Mouse (Mus musculus) CD4-positive naive resting alpha-beta T cell, adult 76 days (primary cell): Measurements from ENCODE around the gene Rhox2g. TPM values are rescaled to one million over a fixed set of nuclear protein-coding genes. Genes with fewer than 3 reads are reported as not detected.

Experiments
- total RNA-seq: library from RNA; stranded (reverse); gene quantifications from one replicate; pipeline ENCODE4 v1.2.4, GENCODE M21; 2023

Gene Rhox2g
- not detected for total RNA-seq

DNA sequence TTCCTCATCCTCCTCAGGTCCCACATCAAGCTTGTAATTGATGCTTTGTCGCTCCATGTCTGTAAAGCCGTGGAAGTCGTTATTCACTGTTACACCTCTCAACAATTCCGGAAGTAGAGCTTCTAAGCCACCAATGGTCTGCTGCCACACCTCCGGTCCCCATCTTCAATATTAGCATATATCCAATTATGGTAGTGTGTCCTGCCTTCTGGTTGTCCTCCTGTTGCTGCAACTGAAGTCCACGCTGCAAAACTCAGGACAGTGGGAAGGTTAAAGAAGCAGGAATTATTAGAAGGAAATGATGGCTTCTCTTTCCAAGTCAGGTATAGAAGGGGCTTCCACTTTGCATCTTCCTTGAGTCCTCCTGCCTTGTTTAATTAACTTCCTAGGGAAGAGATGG, at the start of gene Rhox2g:
Gene Rhox2g, minus strand, starts transcription at position 101 of the 400 bp plus-strand sequence.

GRCm38 (mm10) chrX:37673177-37673576, 29.9 kb upstream of the Rhox2g start, which contains the start of gene Rhox2h:
Rhox2h (minus strand) TSS chrX:37673277.

DNA sequence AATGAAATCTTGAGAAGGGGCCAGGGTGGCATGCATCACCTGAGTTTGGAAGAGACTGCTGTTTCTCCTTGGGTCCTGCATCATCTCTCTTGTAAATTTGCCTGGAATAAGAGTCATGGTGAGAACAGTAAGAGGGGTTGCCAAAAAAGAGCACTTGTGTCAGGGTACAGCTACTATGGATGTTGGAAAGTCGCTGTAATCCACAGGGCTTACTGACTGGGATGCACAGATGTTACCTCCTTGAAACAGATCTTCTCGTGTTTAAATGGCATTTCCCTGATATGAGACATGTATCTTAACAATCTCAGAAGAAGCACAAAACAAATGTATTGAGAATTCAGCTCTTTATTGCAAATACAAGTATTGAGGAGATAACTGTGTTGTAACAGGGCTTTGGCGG, 25.4 kb upstream of the Rhox2g start, which contains the start of gene Rhox3h:
Gene Rhox3h, minus strand, starts transcription at position 101 of the 400 bp plus-strand sequence.

DNA sequence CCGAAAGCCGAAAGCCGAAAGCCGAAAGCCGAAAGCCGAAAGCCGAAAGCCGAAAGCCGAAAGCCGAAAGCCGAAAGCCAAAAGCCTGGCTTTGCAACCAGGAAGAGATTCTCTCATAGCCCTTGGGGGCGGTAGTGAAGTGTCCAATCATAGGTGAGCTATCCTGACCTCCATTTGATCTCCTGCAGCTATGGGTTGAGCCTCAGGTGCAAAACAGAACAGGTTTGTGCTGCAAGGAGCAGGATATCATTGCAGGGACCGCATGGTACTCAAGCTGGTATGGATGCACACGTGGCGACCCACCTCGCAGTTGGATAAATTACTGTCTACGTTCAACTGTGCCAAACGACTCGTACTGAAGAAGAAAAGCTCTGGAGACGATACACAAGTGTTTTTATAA, 8.0 kb upstream of the Rhox2g start, which contains the start of gene Rhox4g:
Gene Rhox4g, minus strand, starts transcription at position 101 of the 400 bp plus-strand sequence.

GRCm38 (mm10) chrX:37628512-37628911, 14.8 kb downstream of the Rhox2g start, which contains the start of gene Rhox3g:
Rhox3g (minus strand) TSS chrX:37628612.

DNA sequence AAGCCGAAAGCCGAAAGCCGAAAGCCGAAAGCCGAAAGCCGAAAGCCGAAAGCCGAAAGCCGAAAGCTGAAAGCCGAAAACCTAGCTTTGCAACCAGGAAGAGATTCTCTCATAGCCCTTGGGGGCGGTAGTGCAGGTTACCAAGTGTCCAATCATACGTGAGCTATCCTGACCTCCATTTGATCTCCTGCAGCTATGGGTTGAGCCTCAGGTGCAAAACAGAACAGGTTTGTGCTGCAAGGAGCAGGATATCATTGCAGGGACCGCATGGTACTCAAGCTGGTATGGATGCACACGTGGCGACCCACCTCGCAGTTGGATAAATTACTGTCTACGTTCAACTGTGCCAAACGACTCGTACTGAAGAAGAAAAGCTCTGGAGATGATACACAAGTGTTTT, 35.7 kb downstream of the Rhox2g start, which contains the start of gene Rhox4f:
Gene Rhox4f, minus strand, starts transcription at position 101 of the 400 bp plus-strand sequence.

Other genes with a start within 250 kb of the Rhox2g start
- gene Rhox2b, start 231.4 kb downstream of the Rhox2g start, total RNA-seq = not detected
- gene Rhox4b, start 211.0 kb downstream of the Rhox2g start, total RNA-seq = not detected
- gene Rhox2c, start 189.8 kb downstream of the Rhox2g start, total RNA-seq = not detected
- gene Rhox3c, start 184.9 kb downstream of the Rhox2g start, total RNA-seq = not detected
- gene Rhox4c, start 163.1 kb downstream of the Rhox2g start, total RNA-seq = not detected
- gene Rhox2d, start 150.0 kb downstream of the Rhox2g start, total RNA-seq = not detected
- not detected for gene Rhox4d, start 129.1 kb downstream of the Rhox2g start, total RNA-seq
- gene Rhox2e, start 113.0 kb downstream of the Rhox2g start, total RNA-seq = not detected
- gene Rhox3e, start 101.5 kb downstream of the Rhox2g start, total RNA-seq = not detected
- not detected for gene Rhox4e, start 86.1 kb downstream of the Rhox2g start, total RNA-seq
- not detected for gene Rhox2f, start 72.1 kb downstream of the Rhox2g start, total RNA-seq
- gene Rhox3f, start 62.5 kb downstream of the Rhox2g start, total RNA-seq = not detected
- gene Rhox4f, start 35.8 kb downstream of the Rhox2g start, total RNA-seq = not detected
- gene Rhox3g, start 14.9 kb downstream of the Rhox2g start, total RNA-seq = not detected
- gene Rhox4g, start 7.9 kb upstream of the Rhox2g start, total RNA-seq = not detected
- not detected for gene Rhox3h, start 25.3 kb upstream of the Rhox2g start, total RNA-seq
- gene Rhox2h, start 29.8 kb upstream of the Rhox2g start, total RNA-seq = not detected
- not detected for gene Rhox5, start 161.4 kb upstream of the Rhox2g start, total RNA-seq
- gene Rhox6, start 183.4 kb upstream of the Rhox2g start, total RNA-seq = not detected
- not detected for gene Rhox7a, start 188.2 kb upstream of the Rhox2g start, total RNA-seq
- not detected for gene Rhox8, start 235.5 kb upstream of the Rhox2g start, total RNA-seq